Mouse (Mus musculus): ENCODE data around the gene Igsf11.

- TF ChIP-seq CTCF (IDR thresholded peaks at IDR 0.05; ENCODE audit: low read depth) = no peak
- TF ChIP-seq EP300 (optimal IDR thresholded peaks at IDR 0.05) = no peak
Observed at GRCm38 (mm10) chr16:39071431-39071830, 179.0 kb downstream of the Igsf11 start.
